Mouse (Mus musculus): ENCODE measurements around the gene Tnip1.

Gene Tnip1

GRCm38 (mm10) chr11:54871831-54872537 lies 90.7 kb downstream of the Tnip1 start:
- no peak for DNase-seq

- no peak for DNase-seq
Observed at GRCm38 (mm10) chr11:54869318-54869717, 93.4 kb downstream of the Tnip1 start.

- DNase-seq, result no peak
Observed at GRCm38 (mm10) chr11:54868445-54868844, 94.3 kb downstream of the Tnip1 start.

- DNase-seq, result no peak
Observed at GRCm38 (mm10) chr11:54867903-54868434, 94.7 kb downstream of the Tnip1 start.

GRCm38 (mm10) chr11:54867049-54867385 lies 95.7 kb downstream of the Tnip1 start:
- peak; percentile 72 for DNase-seq

- peak; percentile 92 for DNase-seq
Observed at GRCm38 (mm10) chr11:54866119-54867048, 96.3 kb downstream of the Tnip1 start, which contains the start of gene Hint1. Gene Hint1 (plus strand): TSS chr11:54866383.

GRCm38 (mm10) chr11:54865330-54866085 lies 97.2 kb downstream of the Tnip1 start:
- DNase-seq, result no peak

GRCm38 (mm10) chr11:54862621-54863520 lies 99.8 kb downstream of the Tnip1 start:
- DNase-seq, result peak; percentile 41

GRCm38 (mm10) chr11:54861471-54862420 lies 101.0 kb downstream of the Tnip1 start:
- no peak for DNase-seq
